Mouse (Mus musculus) hindbrain, embryonic 14.5 days (tissue): ENCODE results near the gene Vmn1r197. TPM values are rescaled to one million over a fixed set of nuclear protein-coding genes. Genes with fewer than 3 reads are reported as not detected.
"Not testable (repeated sequence)": the region's sequence is repeated elsewhere in the genome, so short reads cannot be mapped to it uniquely, and the experiment has no call there.

Source experiments
- ATAC-seq: fragments of 200-750 bp; cut with Nextera tagmentation; 2 replicates; pipeline ENCODE4 v1.8.0; 2017; ENCODE audit warnings: moderate number of reproducible peaks, mild to moderate bottlenecking, moderate TSS enrichment, moderate library complexity; ENCODE audit not compliant: low FRiP score
- DNase-seq: peaks from one replicate; pipeline ENCODE4 v3.0.0-alpha.2; 2015; ENCODE audit warnings: low spot score
- H3K27ac ChIP-seq: fragments of 300-500 bp; sonication (generic); 2 replicates; pipeline ENCODE4 v1.5.1; 2014; ENCODE audit warnings: mild to moderate bottlenecking, moderate library complexity
- H3K27me3 ChIP-seq: fragments of 300-500 bp; sonication (generic); 2 replicates; pipeline ENCODE4 v1.6.1; 2014; ENCODE audit warnings: mild to moderate bottlenecking, low read length, mixed read lengths; ENCODE audit not compliant: control insufficient read depth, insufficient read depth
- H3K36me3 ChIP-seq: fragments of 300-500 bp; sonication (generic); replicated peaks from 2 replicates; pipeline ENCODE4 v1.6.1; 2014; ENCODE audit not compliant: control insufficient read depth, insufficient read depth
- H3K4me1 ChIP-seq: fragments of 300-500 bp; sonication (generic); replicated peaks from 2 replicates; pipeline ENCODE4 v1.6.1; 2014; ENCODE audit warnings: antibody characterized with exemption, low read length, mixed read lengths; ENCODE audit not compliant: control insufficient read depth, insufficient read depth
- H3K4me2 ChIP-seq: fragments of 300-500 bp; sonication (generic); replicated peaks from 2 replicates; pipeline ENCODE4 v1.6.1; 2014; ENCODE audit warnings: mild to moderate bottlenecking, moderate library complexity
- H3K4me3 ChIP-seq: fragments of 300-500 bp; sonication (generic); replicated peaks from 2 replicates; pipeline ENCODE4 v1.5.1; 2014; ENCODE audit warnings: mild to moderate bottlenecking, low read length
- H3K9ac ChIP-seq: fragments of 300-500 bp; sonication (generic); 2 replicates; pipeline ENCODE4 v1.6.1; 2014
- H3K9me3 ChIP-seq: fragments of 300-500 bp; sonication (generic); 2 replicates; pipeline ENCODE4 v1.6.1; 2016; ENCODE audit warnings: low read length; ENCODE audit not compliant: control insufficient read depth
- WGBS: fragments of 180-500 bp; shearing (Covaris S2); extraction: QIAGEN DNeasy Blood & Tissue Kit; methylation state at CpG from one replicate; pipeline ENCODE4 v1.1.7; 2014; 5-methylcytosine and 5-hydroxymethylcytosine counted together
- polyA plus RNA-seq: library from polyadenylated mRNA; unstranded; fragments of >200 nt; fragmentation: Nextera tagmentation; extraction: Ambion mirVana; gene quantifications from 2 replicates; pipeline ENCODE4 v1.2.1, GENCODE M21; 2014

Vmn1r197 gene
- polyA plus RNA-seq, result not detected in 2 replicates

DNA sequence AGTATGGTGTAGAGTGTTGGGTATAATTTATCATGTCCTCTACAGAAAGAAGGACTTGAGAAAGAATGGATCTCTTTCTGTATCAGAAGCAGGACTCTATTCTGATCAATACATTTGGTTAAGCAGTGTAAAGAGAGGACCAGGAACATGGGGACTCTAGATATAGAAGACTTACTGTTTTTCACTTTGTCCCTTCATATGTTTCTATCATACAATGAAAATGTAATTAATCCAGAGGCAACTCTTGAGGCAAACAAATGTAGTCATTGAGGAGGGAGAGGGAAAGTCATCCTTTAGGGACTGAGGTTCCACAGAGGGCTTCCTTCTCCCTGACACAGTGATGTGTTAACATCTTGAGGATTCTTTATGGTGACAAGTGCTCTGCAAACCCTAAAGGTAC, at the start of gene Vmn1r197:
Gene Vmn1r197 (plus strand): TSS at position 301 of the 400 bp plus-strand sequence.
- Histone ChIP-seq H3K36me3 (no peaks in the 10 kb centered on the region), H3K27ac (no peak within 1 kb of the TSS), H3K9ac (no peak within 1 kb of the TSS), H3K9me3 (no peaks in the 10 kb centered on the region), H3K4me3 (no peak within 1 kb of the TSS), H3K4me2 (no peak within 1 kb of the TSS), H3K4me1 (no peaks in the 10 kb centered on the region), H3K27me3 (no peaks in the 10 kb centered on the region)
- ATAC-seq (no peak), DNase-seq (no peak)

DNA sequence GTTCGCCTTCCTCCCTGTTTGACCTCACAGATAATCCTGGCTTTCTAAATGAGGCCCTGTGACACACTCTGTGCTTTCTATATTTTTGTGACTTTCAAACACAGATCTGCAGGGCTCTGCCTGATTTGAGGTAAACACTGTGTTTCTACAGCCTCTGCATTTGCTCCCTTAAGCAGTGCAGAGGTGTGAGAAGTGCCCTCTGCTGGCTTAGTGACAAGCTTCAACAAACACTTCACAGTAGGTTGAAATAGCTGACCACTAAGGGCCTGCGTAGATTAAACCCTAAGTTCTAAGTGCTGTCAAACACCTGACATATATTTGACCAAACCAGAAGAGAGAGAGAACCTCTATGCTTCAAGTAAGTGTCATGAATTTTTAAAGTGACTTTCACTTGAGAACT, 39.8 kb upstream of the Vmn1r197 start:
- WGBS, result 81% methylated on average over 2 of the region's 2 CpGs
- H3K9ac ChIP-seq, result no peak overlapping the region
- H3K4me1 ChIP-seq, result no peaks in the 10 kb centered on the region
- H3K27ac ChIP-seq, result no peak overlapping the region
- H3K27me3 ChIP-seq, result no peaks in the 10 kb centered on the region
- no peaks in the 10 kb centered on the region for H3K36me3 ChIP-seq
- DNase-seq (no peak), ATAC-seq (no peak)
- H3K4me2 ChIP-seq, result no peak overlapping the region
- H3K4me3 ChIP-seq, result no peak overlapping the region
- H3K9me3 ChIP-seq, result no peaks in the 10 kb centered on the region

DNA sequence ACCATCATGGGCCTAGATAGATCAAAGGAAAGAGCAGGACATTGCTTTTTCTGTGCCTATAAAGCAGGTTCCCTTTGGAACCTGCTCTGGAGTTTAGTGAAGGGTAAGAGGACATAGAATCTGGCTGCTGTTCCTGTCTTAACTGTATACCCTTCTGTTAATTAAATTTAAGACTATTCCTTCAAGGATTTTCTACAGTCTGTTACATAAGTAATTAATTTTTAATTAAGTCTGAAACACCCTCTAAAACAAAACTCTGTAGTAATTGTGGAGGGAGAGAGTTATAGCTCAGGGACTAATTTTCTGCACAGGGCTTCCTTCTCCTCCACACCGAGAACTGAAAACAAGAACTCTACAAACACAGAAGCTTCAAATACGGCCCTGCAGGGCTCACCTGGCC, 34.8 kb upstream of the Vmn1r197 start, which contains the start of gene Vmn1r196:
Gene Vmn1r196 (plus strand): TSS at position 301 of the 400 bp plus-strand sequence.
- WGBS, result 84% methylated on average over 2 of the region's 2 CpGs
- DNase-seq, result no peak
- ATAC-seq, result no peak

DNA sequence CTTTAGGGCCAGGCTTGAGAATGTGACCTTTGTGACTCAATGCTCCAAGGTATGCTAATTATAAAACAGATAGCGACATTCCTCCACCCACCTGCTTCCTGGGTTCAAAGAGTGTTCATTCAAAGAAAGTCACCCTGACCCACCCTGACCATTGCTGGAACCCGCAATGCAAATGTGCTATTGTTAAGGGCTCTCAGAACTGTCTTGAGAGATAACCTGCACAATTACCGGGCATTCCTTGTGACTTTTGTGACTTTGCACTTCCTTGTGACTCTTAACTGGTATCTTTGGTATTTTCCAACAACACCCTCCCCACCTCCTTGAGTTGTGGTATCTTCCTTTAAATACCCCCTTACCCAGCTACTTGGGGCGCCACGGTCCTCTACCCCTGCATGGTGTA, 16.3 kb upstream of the Vmn1r197 start:
- H3K27ac ChIP-seq, H3K9ac ChIP-seq, ATAC-seq, H3K27me3 ChIP-seq, H3K4me2 ChIP-seq, H3K4me3 ChIP-seq, DNase-seq, H3K36me3 ChIP-seq, H3K9me3 ChIP-seq, H3K4me1 ChIP-seq: not testable (repeated sequence)
- WGBS, result 94% methylated on average over 5 of the region's 5 CpGs

More for the DNA sequence above, 34.8 kb upstream of the Vmn1r197 start, which contains the start of gene Vmn1r196:
- Histone ChIP-seq H3K9me3 (no peaks in the 10 kb centered on the region), H3K36me3 (no peaks in the 10 kb centered on the region), H3K9ac (no peak within 1 kb of the TSS), H3K4me1 (no peaks in the 10 kb centered on the region), H3K27me3 (no peaks in the 10 kb centered on the region), H3K4me3 (no peak within 1 kb of the TSS), H3K27ac (no peak within 1 kb of the TSS), H3K4me2 (no peak within 1 kb of the TSS)

DNA sequence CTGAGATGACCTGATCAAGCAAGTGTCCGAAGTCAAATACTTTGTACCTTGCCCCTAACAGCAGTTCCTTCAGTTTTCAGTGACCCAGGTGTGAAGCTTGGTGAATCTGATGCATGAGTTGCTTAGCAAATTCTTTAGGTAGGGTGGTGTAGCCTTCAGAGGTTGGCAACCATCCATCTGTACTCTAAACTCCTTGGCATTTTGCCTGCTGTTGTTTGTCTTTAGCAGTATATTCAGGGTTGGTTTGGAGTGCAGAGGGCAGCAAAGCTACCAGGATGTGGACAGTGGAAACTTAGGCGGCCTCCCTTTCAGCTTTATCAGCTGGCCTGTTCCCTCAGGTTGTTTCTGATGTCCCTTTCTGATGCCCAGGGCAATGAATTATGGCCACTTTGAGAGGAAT, 9.0 kb upstream of the Vmn1r197 start:
- no peaks in the 10 kb centered on the region for H3K36me3 ChIP-seq
- 91% methylated on average over 2 of the region's 2 CpGs for WGBS
- DNase-seq (no peak), ATAC-seq (no peak)
- no peaks in the 10 kb centered on the region for H3K4me1 ChIP-seq
- H3K4me3 ChIP-seq, result no peak overlapping the region
- no peak overlapping the region for H3K9ac ChIP-seq
- no peak overlapping the region for H3K27ac ChIP-seq
- H3K9me3 ChIP-seq, result no peaks in the 10 kb centered on the region
- no peak overlapping the region for H3K4me2 ChIP-seq
- H3K27me3 ChIP-seq, result no peaks in the 10 kb centered on the region

DNA sequence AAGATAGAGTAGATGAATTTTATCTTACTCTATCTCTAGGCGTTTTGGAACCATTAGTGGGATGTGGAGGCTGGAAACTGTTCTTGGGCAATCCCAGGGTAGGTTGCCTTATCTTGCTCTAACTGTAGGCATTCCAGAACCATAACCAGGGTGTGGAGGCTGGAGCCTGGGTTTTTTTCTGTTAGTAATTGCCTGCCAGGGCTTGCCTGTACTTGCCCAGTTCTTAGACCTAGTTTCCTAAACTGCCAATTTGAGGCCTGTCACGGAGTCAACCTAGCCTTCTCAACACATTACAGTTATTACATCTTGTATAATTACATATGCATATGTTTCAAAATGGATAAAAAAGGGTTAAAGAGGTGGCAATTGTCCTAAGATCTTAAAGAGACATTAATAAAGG, 7.0 kb upstream of the Vmn1r197 start:
- Histone ChIP-seq H3K9me3 (no peaks in the 10 kb centered on the region), H3K36me3 (no peaks in the 10 kb centered on the region), H3K27ac (no peak overlapping the region), H3K4me1 (no peaks in the 10 kb centered on the region), H3K4me3 (no peak overlapping the region), H3K9ac (no peak overlapping the region), H3K4me2 (no peak overlapping the region), H3K27me3 (no peaks in the 10 kb centered on the region)
- WGBS, result 81% methylated on average over 2 of the region's 2 CpGs
- DNase-seq, result no peak
- no peak for ATAC-seq

DNA sequence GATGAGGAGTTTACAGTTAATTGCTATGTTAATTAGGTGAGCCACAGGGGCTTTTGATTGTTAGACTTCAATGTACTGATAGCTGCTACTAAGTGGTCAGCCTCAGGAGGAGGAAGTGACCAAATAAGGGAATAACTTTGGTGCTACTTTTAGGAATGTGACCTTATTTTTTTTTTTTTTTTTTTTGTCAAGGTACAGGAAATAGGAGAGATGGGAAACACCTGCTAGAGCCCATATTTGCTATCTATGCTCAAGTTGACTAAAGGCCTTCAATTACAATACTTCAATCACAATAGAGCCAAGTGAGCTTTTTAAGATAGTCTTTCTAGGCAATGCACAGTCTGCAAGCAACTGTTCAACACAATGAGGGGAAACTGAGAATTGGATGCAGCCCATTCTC, 4.3 kb upstream of the Vmn1r197 start:
- no peak overlapping the region for H3K27ac ChIP-seq
- no peak overlapping the region for H3K9ac ChIP-seq
- no peaks in the 10 kb centered on the region for H3K27me3 ChIP-seq
- H3K4me2 ChIP-seq, result no peak overlapping the region
- H3K36me3 ChIP-seq, result no peaks in the 10 kb centered on the region
- no peaks in the 10 kb centered on the region for H3K9me3 ChIP-seq
- H3K4me3 ChIP-seq, result no peak overlapping the region
- DNase-seq, result no peak
- no peaks in the 10 kb centered on the region for H3K4me1 ChIP-seq
- ATAC-seq, result no peak

DNA sequence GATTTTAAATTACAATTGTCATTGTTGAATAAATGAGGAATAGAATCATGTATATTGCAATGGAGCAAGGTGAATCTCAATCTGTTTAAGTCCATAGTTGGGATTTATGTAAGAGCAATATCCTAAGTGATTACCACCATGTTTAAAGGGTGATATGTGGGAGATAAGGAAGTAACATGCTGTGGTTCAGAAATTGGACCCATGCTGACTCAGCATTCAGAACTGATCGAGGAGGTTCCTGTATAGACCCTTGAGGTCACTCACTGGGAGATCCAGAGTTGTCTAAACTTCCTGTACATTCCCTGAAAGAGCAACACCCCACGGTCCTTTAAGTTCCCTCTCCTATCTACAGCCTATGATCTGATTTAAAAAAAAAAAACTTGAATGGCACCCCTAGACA, 8.9 kb downstream of the Vmn1r197 start:
- DNase-seq, result no peak
- Histone ChIP-seq H3K4me1 (no peaks in the 10 kb centered on the region), H3K4me3 (no peak overlapping the region), H3K27ac (no peak overlapping the region), H3K36me3 (no peaks in the 10 kb centered on the region), H3K4me2 (no peak overlapping the region), H3K9me3 (no peaks in the 10 kb centered on the region), H3K27me3 (no peaks in the 10 kb centered on the region), H3K9ac (no peak overlapping the region)
- no peak for ATAC-seq
- WGBS, result 67% methylated on average over 2 of the region's 2 CpGs

DNA sequence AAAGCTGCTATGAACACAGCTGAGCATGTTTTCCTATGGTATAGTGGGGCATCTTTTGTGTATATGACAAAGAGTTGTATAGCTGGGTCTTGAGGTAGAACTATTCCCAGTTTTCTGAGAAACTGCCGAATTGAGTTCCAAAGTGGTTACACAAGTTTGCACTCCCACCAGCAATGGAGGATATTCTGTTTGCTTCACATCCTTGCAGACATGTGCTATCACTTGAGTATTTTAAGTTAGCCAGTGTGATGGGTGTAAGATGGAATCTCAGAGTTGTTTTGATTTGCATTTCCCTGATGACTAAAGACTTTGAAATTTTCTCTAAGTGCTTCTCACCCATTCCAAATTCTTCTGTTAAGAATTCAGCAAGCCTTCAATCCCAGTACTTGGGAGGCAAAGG, 11.2 kb downstream of the Vmn1r197 start:
- H3K36me3 ChIP-seq, result no peaks in the 10 kb centered on the region
- WGBS, result 97% methylated on average over 1 of the region's 1 CpGs

DNA sequence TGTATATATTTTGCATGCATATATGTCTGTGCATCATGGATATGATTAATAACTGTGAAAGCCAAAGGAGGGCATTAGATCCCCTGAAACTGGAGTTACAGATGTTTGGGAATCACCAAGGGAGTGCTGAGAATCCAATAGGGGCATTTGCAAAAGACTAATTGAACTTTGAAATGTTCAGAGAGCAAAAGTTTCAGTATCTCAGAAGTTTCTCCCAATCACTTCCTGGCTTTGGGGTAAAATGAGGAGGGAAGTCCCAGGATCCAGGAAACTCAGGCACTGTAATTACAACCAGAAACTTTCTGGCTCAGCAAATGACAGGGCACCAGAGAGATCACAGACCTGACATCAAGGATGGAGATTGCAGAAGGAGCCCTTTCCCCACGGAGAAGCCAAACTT, 25.7 kb downstream of the Vmn1r197 start, which contains the start of gene Vmn1r198:
Gene Vmn1r198 (plus strand): TSS at position 301 of the 400 bp plus-strand sequence.
- H3K9ac ChIP-seq, result no peak within 1 kb of the TSS
- H3K27me3 ChIP-seq, result no peaks in the 10 kb centered on the region
- no peaks in the 10 kb centered on the region for H3K4me1 ChIP-seq
- whole genome bisulfite sequencing, result 67% methylated on average over 1 of the region's 1 CpGs
- no peaks in the 10 kb centered on the region for H3K36me3 ChIP-seq
- H3K9me3 ChIP-seq, result no peaks in the 10 kb centered on the region
- no peak for DNase-seq
- H3K27ac ChIP-seq, result no peak within 1 kb of the TSS
- H3K4me3 ChIP-seq, result no peak within 1 kb of the TSS
- no peak for ATAC-seq
- no peak within 1 kb of the TSS for H3K4me2 ChIP-seq

More for the DNA sequence above, 11.2 kb downstream of the Vmn1r197 start:
- H3K27ac ChIP-seq, result no peak overlapping the region
- H3K9me3 ChIP-seq, result no peaks in the 10 kb centered on the region
- ATAC-seq (no peak), DNase-seq (no peak)
- H3K27me3 ChIP-seq, result no peaks in the 10 kb centered on the region
- H3K4me2 ChIP-seq, result no peak overlapping the region
- H3K4me3 ChIP-seq, result no peak overlapping the region
- no peaks in the 10 kb centered on the region for H3K4me1 ChIP-seq
- H3K9ac ChIP-seq, result no peak overlapping the region
